Mouse (Mus musculus) A20 (cell line): ENCODE data around the gene Syvn1.

Experiments
- DNase-seq: peaks from one replicate; pipeline ENCODE4 v3.0.0-alpha.2; 2011; ENCODE audit warnings: low read depth, low spot score

The Syvn1 gene

GRCm38 (mm10) chr19:6046294-6047153, at the start of gene Syvn1:
Syvn1 (plus strand) TSS chr19:6046576.
- peak; percentile 96 for DNase-seq

- no peak for DNase-seq
These were observed 48.2 kb upstream of the Syvn1 start for GRCm38 (mm10) chr19:5998180-5998579.

- no peak for DNase-seq
These were observed 46.4 kb upstream of the Syvn1 start for GRCm38 (mm10) chr19:5999969-6000368.

- no peak for DNase-seq
These were observed 40.8 kb upstream of the Syvn1 start for GRCm38 (mm10) chr19:6005541-6005940.

- DNase-seq: no peak
These were observed 39.4 kb upstream of the Syvn1 start for GRCm38 (mm10) chr19:6007013-6007412.

- no peak for DNase-seq
These were observed 37.2 kb upstream of the Syvn1 start for GRCm38 (mm10) chr19:6009137-6009536.

- no peak for DNase-seq
These were observed 32.7 kb upstream of the Syvn1 start for GRCm38 (mm10) chr19:6013691-6014090.

GRCm38 (mm10) chr19:6014991-6015510, 31.3 kb upstream of the Syvn1 start:
- peak; percentile 75 for DNase-seq

- peak; percentile 84 for DNase-seq
These were observed 30.7 kb upstream of the Syvn1 start, which contains the start of gene Capn1 for GRCm38 (mm10) chr19:6015511-6016315. Capn1 (minus strand) TSS chr19:6015897.

- DNase-seq: peak; percentile 76
These were observed 29.8 kb upstream of the Syvn1 start for GRCm38 (mm10) chr19:6016532-6016931.

GRCm38 (mm10) chr19:6018142-6019089, 28.0 kb upstream of the Syvn1 start:
- peak; percentile 90 for DNase-seq

GRCm38 (mm10) chr19:6020276-6020675, 26.1 kb upstream of the Syvn1 start:
- DNase-seq: peak; percentile 34

GRCm38 (mm10) chr19:6023059-6023458, 23.3 kb upstream of the Syvn1 start:
- DNase-seq: no peak

GRCm38 (mm10) chr19:6023930-6024329, 22.4 kb upstream of the Syvn1 start:
- no peak for DNase-seq

GRCm38 (mm10) chr19:6028991-6029390, 17.4 kb upstream of the Syvn1 start:
- DNase-seq: no peak

GRCm38 (mm10) chr19:6029426-6029825, 16.9 kb upstream of the Syvn1 start:
- DNase-seq: no peak

GRCm38 (mm10) chr19:6030520-6031280, 15.7 kb upstream of the Syvn1 start:
- no peak for DNase-seq

- no peak for DNase-seq
These were observed 10.3 kb upstream of the Syvn1 start for GRCm38 (mm10) chr19:6035966-6036585.

- DNase-seq: no peak
These were observed 8.7 kb upstream of the Syvn1 start for GRCm38 (mm10) chr19:6037695-6038094.

GRCm38 (mm10) chr19:6038326-6038725, 8.1 kb upstream of the Syvn1 start:
- DNase-seq: no peak
